In genomic region chr17:16092952-16093351, GRCm38 (mm10) we compare ENCODE assay signal across 1 mouse cellular context.
TF ChIP-seq lines count a peak whose summit lies in the region.

No protein-coding gene starts in this region.

TF ChIP-seq in MEL, 35 proteins besides CTCF, POLR2A, EP300 and RAD21 (continued from another document):
- no peak for TF ChIP-seq NRF1 (IDR thresholded peaks at IDR 0.05; ENCODE audit: insufficient read depth, low read depth, low read length, poor library complexity, severe bottlenecking)
- TF ChIP-seq ZMIZ1 (IDR thresholded peaks at IDR 0.05; ENCODE audit: low read depth, low read length), result no peak
- TF ChIP-seq USF2 (IDR thresholded peaks at IDR 0.05; ENCODE audit: borderline replicate concordance in 1 of 2, insufficient read depth in 1 of 2, low read depth in 1 of 2, low read length in 2 of 2), result no peak
- TF ChIP-seq MAFK (IDR thresholded peaks at IDR 0.05; ENCODE audit: borderline replicate concordance, low read depth, low read length), result no peak
- no peak for TF ChIP-seq ZNF384 (IDR thresholded peaks at IDR 0.05; ENCODE audit: low read depth, low read length)
- TF ChIP-seq MAZ (IDR thresholded peaks at IDR 0.05; ENCODE audit: low read depth, low read length), result no peak
